7 mouse cellular contexts compared by ENCODE assay signal in the genomic region with DNA sequence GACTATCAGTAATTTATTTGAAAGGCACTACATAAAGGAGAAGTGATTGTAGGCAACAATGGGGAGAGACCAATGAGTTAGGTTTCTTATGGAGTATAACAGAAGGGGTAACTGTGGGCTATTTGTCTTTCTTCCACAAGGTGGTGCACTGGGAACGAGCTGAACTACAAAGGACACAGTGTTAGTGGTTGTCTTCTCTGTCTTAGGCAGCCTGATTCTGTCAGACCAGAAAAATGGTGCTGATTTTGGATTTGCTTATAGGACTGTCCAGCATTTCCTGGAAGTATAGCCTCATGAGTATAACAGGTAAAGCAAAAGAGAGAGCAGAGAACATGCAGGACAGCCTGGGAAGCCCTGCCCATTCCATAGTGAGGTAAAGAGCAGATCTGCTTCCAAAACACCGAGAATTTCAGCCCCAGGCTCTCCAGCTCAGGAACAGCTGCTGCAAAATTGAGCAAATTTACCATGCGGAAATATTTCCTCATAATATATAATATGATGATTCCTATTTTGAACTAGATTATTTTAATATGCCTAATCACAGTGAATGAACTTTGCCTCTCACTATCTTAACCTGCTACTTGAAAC.
DNase-seq lines count a peak whose midpoint lies in the region; ATAC-seq and TF ChIP-seq lines count a peak whose summit lies in the region.

No protein-coding gene starts in this region.

- H3K9me3 ChIP-seq in forebrain, embryonic 14.5 days (replicated peaks; ENCODE audit: control insufficient read depth, low read length), result no peaks in the 10 kb centered on the region
- H3K9me3 ChIP-seq in hindbrain, embryonic 15.5 days, result no peaks in the 10 kb centered on the region
- no peaks in the 10 kb centered on the region for H3K9me3 ChIP-seq in midbrain, embryonic 16.5 days (replicated peaks; ENCODE audit: control insufficient read depth, low read length, poor library complexity, severe bottlenecking)

- H3K4me3 ChIP-seq in forebrain, embryonic 14.5 days (ENCODE audit: low read depth, low read length), result no peak overlapping the region
- H3K4me3 ChIP-seq in hindbrain, embryonic 15.5 days, result no peak overlapping the region
- no peak overlapping the region for H3K4me3 ChIP-seq in midbrain, embryonic 16.5 days (ENCODE audit: low read depth, low read length)

- WGBS in forebrain, embryonic 14.5 days, result 42% methylated on average over 3 of the region's 3 CpGs
- 33% methylated on average over 3 of the region's 3 CpGs for WGBS in hindbrain, embryonic 15.5 days
- 32% methylated on average over 3 of the region's 3 CpGs for WGBS in midbrain, embryonic 16.5 days

- H3K27ac ChIP-seq in forebrain, embryonic 14.5 days (ENCODE audit: low read depth, low read length), result no peak overlapping the region
- H3K27ac ChIP-seq in hindbrain, embryonic 15.5 days (replicated peaks), result peak overlapping the region; percentile 53
- H3K27ac ChIP-seq in midbrain, embryonic 16.5 days (ENCODE audit: low read length), result peak overlapping the region; percentile 50

- in situ Hi-C loops in Patski (cut with MboI; ENCODE audit: low pct_unique_long_range_greater_than_20kb), result loop anchor here (25.0 kb wide), 1 partner anchor 812 kb away; no protein-coding TSS in a partner anchor

- DNase-seq in Patski (ENCODE audit: low read depth, low spot score), result no peak
- DNase-seq in forebrain, embryonic 14.5 days (ENCODE audit: low spot score), result peak; percentile 92
- DNase-seq in left cerebral cortex, adult 11 months (ENCODE audit: low spot score), result peak; percentile 82
- no peak for DNase-seq in ovary, adult 18-20 months (ENCODE audit: low spot score)

- no peak for ATAC-seq in Patski
- 0 out of 2 replicates have a peak, but pooled peaks have one; percentile 56 for ATAC-seq in cerebellum, adult (ENCODE audit: insufficient number of reproducible peaks, low FRiP score, low TSS enrichment)
- ATAC-seq in forebrain, embryonic 14.5 days, result peak; percentile 94
- ATAC-seq in hindbrain, embryonic 15.5 days (ENCODE audit: low FRiP score, low read depth), result peak; percentile 93
- ATAC-seq in midbrain, embryonic 16.5 days, result peak; percentile 97

- H3K27me3 ChIP-seq in Patski, result peaks cover 19% of the 10 kb centered on the region
- no peaks in the 10 kb centered on the region for H3K27me3 ChIP-seq in forebrain, embryonic 14.5 days (replicated peaks; ENCODE audit: control insufficient read depth, insufficient read depth, low read length)
- H3K27me3 ChIP-seq in hindbrain, embryonic 15.5 days, result no peaks in the 10 kb centered on the region
- H3K27me3 ChIP-seq in midbrain, embryonic 16.5 days (ENCODE audit: control insufficient read depth, insufficient read depth, low read depth, low read length), result no peaks in the 10 kb centered on the region; the same call in 1 of the 2 replicates

- H3K9ac ChIP-seq in forebrain, embryonic 14.5 days (ENCODE audit: low read length), result no peak overlapping the region
- H3K9ac ChIP-seq in hindbrain, embryonic 15.5 days, result no peak overlapping the region
- no peak overlapping the region for H3K9ac ChIP-seq in midbrain, embryonic 16.5 days (ENCODE audit: low read depth, low read length)

- TF ChIP-seq CTCF in Patski (IDR thresholded peaks at IDR 0.05), result peak; percentile 69

- POLR2A ChIA-PET in Patski (lab: Charles Lee), result no interaction called here

- CTCF ChIA-PET in Patski (lab: Charles Lee), result interaction anchor here (0.8 to 4.0 kb wide), 12 partner anchors 8 to 958 kb away, joined by 3 to 25 read pairs (median 3); no protein-coding TSS in a partner anchor

- H3K4me2 ChIP-seq in forebrain, embryonic 14.5 days (ENCODE audit: low read length), result no peak overlapping the region
- H3K4me2 ChIP-seq in hindbrain, embryonic 15.5 days, result no peak overlapping the region
- H3K4me2 ChIP-seq in midbrain, embryonic 16.5 days (ENCODE audit: low read length), result no peak overlapping the region

- no peaks in the 10 kb centered on the region for H3K36me3 ChIP-seq in forebrain, embryonic 14.5 days (ENCODE audit: control insufficient read depth, insufficient read depth, low read length)
- H3K36me3 ChIP-seq in hindbrain, embryonic 15.5 days, result no peaks in the 10 kb centered on the region
- H3K36me3 ChIP-seq in midbrain, embryonic 16.5 days (ENCODE audit: control insufficient read depth, insufficient read depth, low read length), result no peaks in the 10 kb centered on the region

- peaks cover 5% of the 10 kb centered on the region; the same call in 1 of the 2 replicates for H3K4me1 ChIP-seq in forebrain, embryonic 14.5 days (ENCODE audit: control insufficient read depth, insufficient read depth, low read length)
- peaks cover 5% of the 10 kb centered on the region for H3K4me1 ChIP-seq in hindbrain, embryonic 15.5 days (replicated peaks)
- H3K4me1 ChIP-seq in midbrain, embryonic 16.5 days (ENCODE audit: control insufficient read depth, insufficient read depth, low read length), result peaks cover 9% of the 10 kb centered on the region

Comparison
In these comparisons a context has a peak if more than half of its experiments do, and no peak if none do; other contexts are left out.
1. DNase-seq: peak in forebrain, embryonic 14.5 days (single experiment) and left cerebral cortex, adult 11 months (single experiment); none in Patski (single experiment) and ovary, adult 18-20 months (single experiment).